Mouse (Mus musculus): ENCODE data around the gene Fer. TPM values are rescaled to one million over a fixed set of nuclear protein-coding genes. Genes with fewer than 3 reads are reported as not detected.
"Not testable (repeated sequence)": the region's sequence is repeated elsewhere in the genome, so short reads cannot be mapped to it uniquely, and the experiment has no call there.

Gene Fer
- 10 to 100 TPM; 31.2 to 31.7 TPM for total RNA-seq (2021)
- long read RNA-seq, experiment 1, partial matches to known transcripts = 3 of 28 reads
- long read RNA-seq, experiment 1, other reads (novel, unspliced or antisense) = 25 of 28 reads
- long read RNA-seq, experiment 2, partial matches to known transcripts = 1 of 17 reads
- long read RNA-seq, experiment 2, other reads (novel, unspliced or antisense) = 15 of 17 reads

GRCm38 (mm10) chr17:63863012-63863630 lies at the start of gene Fer:
Gene Fer, plus strand, starts transcription at chr17:63863062.
- peak in 1 of 2 experiments; percentile 28 for DNase-seq (ENCODE audit: low spot score in 2 of 2)

GRCm38 (mm10) chr17:63813552-63813951 lies 49.3 kb upstream of the Fer start:
- no peak for DNase-seq (ENCODE audit: low spot score in 2 of 2)

- DNase-seq (ENCODE audit: low spot score in 2 of 2) = no peak
Measured at GRCm38 (mm10) chr17:63818444-63819027, 44.3 kb upstream of the Fer start.

- DNase-seq (ENCODE audit: low spot score in 2 of 2) = no peak
Measured at GRCm38 (mm10) chr17:63824141-63824540, 38.7 kb upstream of the Fer start.

GRCm38 (mm10) chr17:63826196-63826595 lies 36.7 kb upstream of the Fer start:
- no peak for DNase-seq (ENCODE audit: low spot score in 2 of 2)

- no peak for DNase-seq (ENCODE audit: low spot score in 2 of 2)
Measured at GRCm38 (mm10) chr17:63826767-63827166, 36.1 kb upstream of the Fer start.

GRCm38 (mm10) chr17:63828561-63829332 lies 34.1 kb upstream of the Fer start:
- DNase-seq (ENCODE audit: low spot score in 2 of 2) = no peak

GRCm38 (mm10) chr17:63831550-63831949 lies 31.3 kb upstream of the Fer start:
- no peak for DNase-seq (ENCODE audit: low spot score in 2 of 2)

GRCm38 (mm10) chr17:63836223-63836622 lies 26.6 kb upstream of the Fer start:
- DNase-seq (ENCODE audit: low spot score in 2 of 2) = no peak

GRCm38 (mm10) chr17:63836641-63837040 lies 26.2 kb upstream of the Fer start:
- no peak for DNase-seq (ENCODE audit: low spot score in 2 of 2)

- no peak for DNase-seq (ENCODE audit: low spot score in 2 of 2)
Measured at GRCm38 (mm10) chr17:63838144-63838543, 24.7 kb upstream of the Fer start.

GRCm38 (mm10) chr17:63839636-63840269 lies 23.1 kb upstream of the Fer start:
- DNase-seq (ENCODE audit: low spot score in 2 of 2) = no peak

- DNase-seq (ENCODE audit: low spot score in 2 of 2) = no peak
Measured at GRCm38 (mm10) chr17:63842226-63842625, 20.6 kb upstream of the Fer start.

GRCm38 (mm10) chr17:63844936-63845335 lies 17.9 kb upstream of the Fer start:
- no peak for DNase-seq (ENCODE audit: low spot score in 2 of 2)

- DNase-seq (ENCODE audit: low spot score in 2 of 2) = not testable (repeated sequence)
Measured at GRCm38 (mm10) chr17:63845766-63846165, 17.1 kb upstream of the Fer start.

GRCm38 (mm10) chr17:63849151-63849550 lies 13.7 kb upstream of the Fer start:
- no peak for DNase-seq (ENCODE audit: low spot score in 2 of 2)

- peak; percentile 80 to 88 for DNase-seq (ENCODE audit: low spot score in 2 of 2)
Measured at GRCm38 (mm10) chr17:63849566-63849965, 13.3 kb upstream of the Fer start.

GRCm38 (mm10) chr17:63850016-63850415 lies 12.8 kb upstream of the Fer start:
- DNase-seq (ENCODE audit: low spot score in 2 of 2) = no peak

- DNase-seq (ENCODE audit: low spot score in 2 of 2) = no peak
Measured at GRCm38 (mm10) chr17:63857023-63857544, 5.8 kb upstream of the Fer start.

- DNase-seq (ENCODE audit: low spot score in 2 of 2) = no peak
Measured at GRCm38 (mm10) chr17:63860988-63861387, 1.9 kb upstream of the Fer start.

- no peak for DNase-seq (ENCODE audit: low spot score in 2 of 2)
Measured at GRCm38 (mm10) chr17:63862399-63862798, 463 bp upstream of the Fer start.
